Comparison of ENCODE assay signal across 8 mouse cellular contexts in genomic region chr5:32610801-32611340, GRCm38 (mm10). TPM values are rescaled to one million over a fixed set of nuclear protein-coding genes. Genes with fewer than 3 reads are reported as not detected.
DNase-seq lines count a peak whose midpoint lies in the region; ATAC-seq and TF ChIP-seq lines count a peak whose summit lies in the region.

Gene Yes1 (plus strand): TSS chr5:32611171.

- no peak for TF ChIP-seq EP300 in lung, postnatal 0 days (IDR thresholded peaks at IDR 0.05)

- ATAC-seq in lung, postnatal 0 days, result peak; percentile 95

- H3K4me2 ChIP-seq in lung, postnatal 0 days (replicated peaks; ENCODE audit: low read depth, low read length), result peak within 1 kb of the TSS; percentile 72

- peak within 1 kb of the TSS; percentile 95 for H3K27ac ChIP-seq in lung, postnatal 0 days (ENCODE audit: low read length)

- no peaks in the 10 kb centered on the region for H3K36me3 ChIP-seq in lung, postnatal 0 days (ENCODE audit: insufficient read depth, low read length)

- peak; percentile 92 for DNase-seq in MN1 (ENCODE audit: low spot score)
- peak; percentile 79 to 89 for DNase-seq in cerebellum, adult 18-20 months
- DNase-seq in forelimb bud, embryonic 11.5 days (ENCODE audit: low read depth, low spot score), result peak; percentile 87
- DNase-seq in heart, postnatal 4 days, result peak; percentile 88
- DNase-seq in layer of hippocampus, adult 8-10 months (ENCODE audit: low spot score in 2 of 2), result peak; percentile 16 to 38
- DNase-seq in lung, postnatal 0 days (ENCODE audit: low spot score), result peak; percentile 94
- DNase-seq in ovary, postnatal 36 days (ENCODE audit: low spot score), result peak; percentile 90
- DNase-seq in thymus, postnatal 14 days, result peak; percentile 88

- under 1% methylated on average over 42 of the region's 69 CpGs for WGBS in lung, postnatal 0 days

- TF ChIP-seq CTCF in lung, postnatal 0 days (IDR thresholded peaks at IDR 0.05), result peak; percentile 27

- no peaks in the 10 kb centered on the region for H3K9me3 ChIP-seq in lung, postnatal 0 days (ENCODE audit: low read length)

- peak within 1 kb of the TSS; percentile 91 for H3K9ac ChIP-seq in lung, postnatal 0 days (replicated peaks; ENCODE audit: low read depth)

- H3K4me3 ChIP-seq in lung, postnatal 0 days (ENCODE audit: low read depth, low read length), result peak within 1 kb of the TSS; percentile 95

- H3K4me1 ChIP-seq in lung, postnatal 0 days (ENCODE audit: insufficient read depth, low read depth, low read length), result 0 out of 2 replicates have a peak, but pooled peaks cover 3% of the 10 kb centered on the region

- no peaks in the 10 kb centered on the region for H3K27me3 ChIP-seq in lung, postnatal 0 days (replicated peaks; ENCODE audit: insufficient read depth, low read length)

RNA-seq across cellular contexts. Expression of gene Yes1, which starts in this region (rescaled TPM):
- total RNA-seq in heart, postnatal 4 days (2021), result 10 to 100 TPM; 32.1 to 34.0 TPM
- 10 to 100 TPM; 12.8 to 15.5 (median 14.2) TPM for total RNA-seq in layer of hippocampus, adult 8-10 months (2022)
- 28.5 and 35.5 TPM in 2 replicates for polyA plus RNA-seq in lung, postnatal 0 days (2015; fragmentation: Nextera tagmentation; extraction: Ambion mirVana)

Comparison
In these comparisons a context has a peak if more than half of its experiments do, and no peak if none do; other contexts are left out.
1. Peak in every context shown above with its lines: DNase-seq, ATAC-seq, H3K4me3 ChIP-seq and H3K27ac ChIP-seq.
2. DNase-seq: peak in every context shown above with its lines; median percentile 94 in lung, postnatal 0 days; 92 in MN1; 90 in ovary, postnatal 36 days; 88 in heart, postnatal 4 days; 88 in thymus, postnatal 14 days; 87 in forelimb bud, embryonic 11.5 days; 84 in cerebellum, adult 18-20 months; 27 in layer of hippocampus, adult 8-10 months.